Mouse (Mus musculus) erythroblast, embryonic 14.5 days (primary cell): ENCODE results near the gene Patj.

Source experiments
- GATA1 ChIP-seq: IDR thresholded peaks from 2 replicates; pipeline ENCODE4 v1.6.1; 2012; ENCODE audit warnings: low read length, inconsistent platforms, mixed read lengths
- TAL1 ChIP-seq: IDR thresholded peaks from 3 replicates; pipeline ENCODE4 v1.6.1; 2012; ENCODE audit warnings: low read length, inconsistent platforms, mixed read lengths

- TF ChIP-seq GATA1 (no peak), TAL1 (no peak)
Measured at GRCm38 (mm10) chr4:98599358-98599757, 203.8 kb downstream of the Patj start.
